Mouse (Mus musculus): Measurements from ENCODE around the gene Pbx4.

DNA sequence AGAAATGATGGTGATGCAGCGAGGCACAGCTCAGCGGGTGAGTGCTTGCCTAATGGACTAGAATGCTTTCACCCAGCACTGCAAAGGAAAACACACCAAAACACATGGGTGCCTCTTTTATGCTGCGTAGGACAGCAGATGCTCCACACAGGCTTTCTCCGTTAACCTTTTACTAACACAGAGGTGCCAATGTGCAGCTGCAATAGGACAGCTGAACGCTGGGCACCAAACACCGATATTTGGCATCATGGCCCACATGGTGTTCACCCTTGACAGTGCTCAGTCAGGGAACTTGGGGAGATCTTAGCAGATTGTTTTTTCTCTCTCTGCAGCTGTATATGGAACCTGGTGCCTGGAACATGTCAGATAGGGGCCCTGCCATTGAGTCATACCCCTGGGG lies 37.4 kb upstream of the Pbx4 start:
- TF ChIP-seq CTCF (IDR thresholded peaks at IDR 0.05; ENCODE audit: low read depth, low read length) = no peak
- TF ChIP-seq POLR2A (IDR thresholded peaks at IDR 0.05; ENCODE audit: insufficient read depth, low read length) = no peak
- TF ChIP-seq EP300 (IDR thresholded peaks at IDR 0.05; ENCODE audit: insufficient read depth, low read depth, low read length) = no peak

Data from ES-Bruce4 (cell line).